Mouse (Mus musculus) embryonic facial prominence, embryonic 13.5 days (tissue): ENCODE measurements around the gene Sox5. TPM values are rescaled to one million over a fixed set of nuclear protein-coding genes. Genes with fewer than 3 reads are reported as not detected.
A peak's percentile ranks its signal among the peaks of the same experiment; 100 is the strongest.

ENCODE experiments used
- ATAC-seq: fragments of 200-750 bp; cut with Nextera tagmentation; 2 replicates; pipeline ENCODE4 v1.8.0; 2017; ENCODE audit warnings: low read depth; ENCODE audit not compliant: insufficient number of reproducible peaks, insufficient read depth, low FRiP score, low TSS enrichment
- H3K27ac ChIP-seq: fragments of 300-500 bp; sonication (generic); 2 replicates; pipeline ENCODE4 v1.5.1; 2015; ENCODE audit warnings: moderate library complexity, mild to moderate bottlenecking, inconsistent platforms
- H3K27me3 ChIP-seq: fragments of 300-500 bp; sonication (generic); 2 replicates; pipeline ENCODE4 v1.6.1; 2015; ENCODE audit warnings: mild to moderate bottlenecking, inconsistent platforms
- H3K36me3 ChIP-seq: fragments of 300-500 bp; sonication (generic); 2 replicates; pipeline ENCODE4 v1.6.1; 2015; ENCODE audit warnings: mild to moderate bottlenecking, inconsistent platforms
- H3K4me1 ChIP-seq: fragments of 300-500 bp; sonication (generic); 2 replicates; pipeline ENCODE4 v1.6.1; 2015; ENCODE audit warnings: inconsistent platforms
- H3K4me2 ChIP-seq: fragments of 300-500 bp; sonication (generic); 2 replicates; pipeline ENCODE4 v1.6.1; 2015; ENCODE audit warnings: moderate library complexity, mild to moderate bottlenecking, inconsistent platforms
- H3K4me3 ChIP-seq: fragments of 300-500 bp; sonication (generic); 2 replicates; pipeline ENCODE4 v1.5.1; 2015; ENCODE audit warnings: mild to moderate bottlenecking, inconsistent platforms
- H3K9ac ChIP-seq: fragments of 300-500 bp; sonication (generic); 2 replicates; pipeline ENCODE4 v1.6.1; 2015; ENCODE audit warnings: mild to moderate bottlenecking, inconsistent platforms
- H3K9me3 ChIP-seq: fragments of 300-500 bp; sonication (generic); 2 replicates; pipeline ENCODE4 v1.6.1; 2016; ENCODE audit warnings: inconsistent platforms
- WGBS: fragments of 180-500 bp; shearing (Covaris S2); methylation state at CpG from one replicate; pipeline ENCODE4 v1.1.7; 2015; ENCODE audit warnings: mixed read lengths; 5-methylcytosine and 5-hydroxymethylcytosine counted together
- polyA plus RNA-seq: library from polyadenylated mRNA; unstranded; fragments of >200 nt; fragmentation: Nextera tagmentation; extraction: Ambion mirVana; gene quantifications from 2 replicates; pipeline ENCODE4 v1.2.1, GENCODE M21; 2015

Gene Sox5
- polyA plus RNA-seq, 1 experiment from 2014 or later, result 55.6 TPM

DNA sequence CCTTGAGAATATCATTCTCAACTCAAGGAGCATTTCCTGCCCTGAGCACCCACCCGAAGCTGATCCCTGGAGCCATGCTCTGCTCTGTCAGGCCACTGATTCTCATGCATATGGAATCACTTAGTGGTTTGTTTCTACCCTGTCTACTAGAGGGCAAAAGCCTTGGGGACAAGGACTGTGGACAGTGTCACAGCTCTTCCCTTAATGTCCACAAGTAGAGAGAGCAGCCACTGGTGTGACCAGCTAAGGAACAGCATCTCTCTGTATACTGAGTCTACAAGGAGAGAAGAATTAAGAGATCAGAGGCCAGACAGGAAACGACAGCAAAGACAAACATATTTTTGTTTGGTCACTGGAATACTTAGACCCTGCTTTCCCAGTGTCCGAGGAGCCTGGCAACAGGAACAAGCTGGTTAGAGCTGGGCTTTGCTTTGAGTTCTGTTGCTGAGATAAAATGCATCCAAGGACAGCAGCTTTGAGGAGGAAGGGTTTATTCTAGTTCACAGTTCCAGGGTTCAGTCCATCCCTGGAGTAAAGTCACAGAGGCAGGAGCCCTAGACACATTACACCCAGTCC, 40.6 kb downstream of the Sox5 start:
- ATAC-seq, result peak; percentile 43; the same call in 1 of the 2 replicates
- Histone ChIP-seq H3K4me3 (no peak overlapping the region), H3K36me3 (no peaks in the 10 kb centered on the region), H3K27ac (no peak overlapping the region), H3K9me3 (no peaks in the 10 kb centered on the region; the same call in 1 of the 2 replicates), H3K9ac (no peak overlapping the region), H3K4me2 (no peak overlapping the region), H3K27me3 (no peaks in the 10 kb centered on the region), H3K4me1 (peaks cover 9% of the 10 kb centered on the region)
- WGBS, result 30% methylated on average over 3 of the region's 3 CpGs

DNA sequence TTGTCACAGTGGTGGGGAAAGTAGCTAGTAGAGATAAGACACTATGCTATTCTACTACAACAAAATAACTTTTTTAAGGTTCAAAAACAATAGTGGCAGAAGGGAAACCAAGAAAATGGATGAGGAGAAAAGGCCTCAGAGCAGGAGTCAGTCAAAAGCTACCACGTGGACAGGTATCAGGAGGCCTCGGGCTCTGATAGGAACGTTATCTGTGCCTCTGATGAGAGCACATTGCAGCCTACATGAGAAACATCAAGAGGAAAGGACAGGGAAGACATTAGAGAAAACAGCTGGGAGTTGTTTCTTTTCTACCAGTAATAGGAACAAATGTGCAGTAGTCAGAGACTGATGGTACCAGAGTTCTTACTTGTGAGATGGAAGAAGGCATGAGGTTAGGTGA, 41.4 kb downstream of the Sox5 start:
- H3K9ac ChIP-seq, result no peak overlapping the region
- H3K4me2 ChIP-seq, result no peak overlapping the region
- no peaks in the 10 kb centered on the region for H3K27me3 ChIP-seq
- no peak for ATAC-seq
- peaks cover 9% of the 10 kb centered on the region for H3K4me1 ChIP-seq
- H3K4me3 ChIP-seq, result no peak overlapping the region
- no peaks in the 10 kb centered on the region for H3K36me3 ChIP-seq
- no peak overlapping the region for H3K27ac ChIP-seq
- WGBS, result 88% methylated on average over 3 of the region's 3 CpGs
- H3K9me3 ChIP-seq, result no peaks in the 10 kb centered on the region; the same call in 1 of the 2 replicates

DNA sequence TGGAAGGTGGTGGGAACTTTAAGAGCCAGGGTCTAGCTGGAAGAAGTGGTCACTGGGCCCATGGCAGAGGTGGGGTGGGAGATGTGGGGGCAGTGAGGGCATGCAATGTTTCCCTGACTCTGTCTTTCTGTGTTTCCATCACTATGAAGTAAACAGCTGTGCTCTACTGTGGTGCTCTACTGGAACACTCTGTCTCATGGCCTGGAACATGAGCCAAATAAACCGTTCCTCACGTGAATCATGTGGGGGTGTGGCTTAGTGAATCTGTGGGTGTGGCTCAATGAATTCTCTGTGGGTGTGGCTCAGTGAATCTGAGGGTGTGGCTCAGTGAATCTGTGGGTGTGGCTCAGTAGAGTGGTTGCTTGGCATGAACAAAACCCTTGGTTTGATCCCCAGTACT, 42.0 kb downstream of the Sox5 start:
- no peaks in the 10 kb centered on the region; the same call in 1 of the 2 replicates for H3K9me3 ChIP-seq
- no peak for ATAC-seq
- H3K4me2 ChIP-seq, result no peak overlapping the region
- no peaks in the 10 kb centered on the region for H3K27me3 ChIP-seq
- H3K4me3 ChIP-seq, result no peak overlapping the region
- H3K27ac ChIP-seq, result no peak overlapping the region
- peaks cover 9% of the 10 kb centered on the region for H3K4me1 ChIP-seq
- no peaks in the 10 kb centered on the region for H3K36me3 ChIP-seq
- 84% methylated on average over 2 of the region's 2 CpGs for WGBS
- no peak overlapping the region for H3K9ac ChIP-seq

- Histone ChIP-seq H3K9me3 (no peaks in the 10 kb centered on the region; the same call in 1 of the 2 replicates), H3K27me3 (no peaks in the 10 kb centered on the region), H3K36me3 (no peaks in the 10 kb centered on the region), H3K4me1 (peaks cover under 1% of the 10 kb centered on the region; the same call in 1 of the 2 replicates), H3K9ac (no peak overlapping the region), H3K4me3 (no peak overlapping the region), H3K27ac (no peak overlapping the region), H3K4me2 (no peak overlapping the region)
- 91% methylated on average over 5 of the region's 5 CpGs for WGBS
- ATAC-seq, result no peak
These were observed 44.0 kb downstream of the Sox5 start for GRCm38 (mm10) chr6:144737786-144738185.

DNA sequence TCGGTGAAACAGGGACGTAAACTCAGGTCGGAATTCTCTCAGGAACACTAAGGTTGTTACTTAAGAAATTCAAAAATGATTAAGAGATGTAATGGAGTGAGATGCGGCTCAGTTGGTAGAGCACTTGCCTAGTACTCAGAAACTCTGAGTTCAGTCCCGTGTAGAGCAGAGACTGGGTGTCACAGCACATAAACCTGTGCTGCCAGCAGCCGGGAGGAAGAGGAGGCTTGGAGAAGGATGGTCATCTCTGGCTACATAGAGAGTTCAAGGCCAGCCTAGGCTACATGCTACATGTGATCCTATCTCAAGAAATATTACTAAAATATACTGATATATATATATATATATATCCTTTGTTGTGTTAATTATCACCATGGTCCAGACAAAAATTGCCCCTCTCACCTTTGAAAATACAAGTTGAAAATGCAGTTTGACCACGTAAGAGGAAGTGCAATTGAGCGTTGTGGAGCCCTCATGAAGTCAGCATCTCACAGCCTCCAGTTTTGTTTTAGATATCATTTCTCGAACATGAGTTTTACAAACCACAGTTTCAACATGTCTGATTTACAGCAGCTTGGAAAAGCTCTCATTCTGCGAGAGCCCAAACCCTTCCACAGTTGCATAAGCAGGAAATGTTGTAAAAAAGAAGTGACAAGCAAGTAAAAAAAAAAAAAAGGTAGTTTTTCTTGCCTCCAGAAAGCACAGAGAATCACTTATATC, 50.4 kb downstream of the Sox5 start:
- WGBS, result 86% methylated on average over 10 of the region's 10 CpGs
- no peak for ATAC-seq

DNA sequence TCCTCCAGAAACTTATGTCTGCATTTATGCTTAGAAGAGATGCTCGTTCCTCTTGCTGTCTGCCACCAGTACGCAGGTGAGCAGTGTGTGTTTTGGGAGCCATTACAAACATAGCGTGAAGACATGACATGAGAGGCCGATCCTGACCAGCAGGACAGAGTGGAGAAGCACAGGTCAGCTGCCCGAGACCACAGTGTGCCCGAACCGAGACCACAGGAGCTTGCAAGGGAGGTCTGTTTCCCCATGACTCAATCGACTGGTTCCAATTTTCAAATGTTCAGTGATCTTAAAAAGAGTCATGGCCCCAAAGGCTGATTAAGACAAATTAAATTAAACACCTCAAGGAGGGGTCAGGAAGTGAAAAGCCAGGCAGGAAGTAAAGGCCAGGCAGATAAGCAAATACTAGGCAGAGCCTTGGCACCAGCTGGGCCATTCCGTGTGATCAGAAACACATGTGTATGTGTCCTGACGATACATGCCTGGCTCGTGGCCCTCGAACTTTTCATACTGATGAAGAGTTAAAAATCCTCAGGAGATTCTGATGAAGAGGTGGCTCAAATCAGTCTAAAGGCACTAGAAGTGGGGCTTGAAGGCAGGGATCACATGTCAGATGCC, 58.1 kb downstream of the Sox5 start:
- Histone ChIP-seq H3K27ac (no peak overlapping the region), H3K4me1 (peaks cover 9% of the 10 kb centered on the region), H3K4me3 (no peak overlapping the region), H3K4me2 (no peak overlapping the region), H3K27me3 (0 out of 2 replicates have a peak, but pooled peaks cover 6% of the 10 kb centered on the region), H3K9me3 (no peaks in the 10 kb centered on the region), H3K9ac (no peak overlapping the region), H3K36me3 (no peaks in the 10 kb centered on the region)
- WGBS, result 30% methylated on average over 12 of the region's 12 CpGs
- ATAC-seq, result no peak

More for the DNA sequence above, 50.4 kb downstream of the Sox5 start:
- Histone ChIP-seq H3K27me3 (peaks cover 4% of the 10 kb centered on the region; the same call in 1 of the 2 replicates), H3K9me3 (no peaks in the 10 kb centered on the region), H3K36me3 (no peaks in the 10 kb centered on the region), H3K9ac (no peak overlapping the region), H3K4me3 (no peak overlapping the region), H3K4me2 (no peak overlapping the region), H3K27ac (no peak overlapping the region), H3K4me1 (no peaks in the 10 kb centered on the region)

DNA sequence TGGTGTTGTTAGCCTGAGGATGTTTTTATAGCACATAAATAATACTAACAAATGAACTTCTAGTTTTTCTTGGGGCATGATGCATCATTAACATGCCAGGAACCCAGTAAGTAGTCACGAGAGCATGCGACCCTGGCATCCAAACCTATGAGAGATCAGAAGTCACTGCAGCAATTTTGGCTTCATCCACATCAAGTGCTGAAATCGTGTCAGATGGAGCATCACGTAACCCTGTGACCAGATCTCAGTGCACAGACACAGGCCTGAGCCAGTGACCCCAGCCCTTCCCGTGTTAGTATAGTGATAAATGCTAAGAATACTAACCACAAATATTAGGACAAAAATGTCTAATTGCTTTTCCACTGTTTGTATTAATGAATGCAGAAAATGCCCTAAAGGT, 58.8 kb downstream of the Sox5 start:
- WGBS, result 70% methylated on average over 5 of the region's 5 CpGs
- 0 out of 2 replicates have a peak, but pooled peaks cover 6% of the 10 kb centered on the region for H3K27me3 ChIP-seq
- no peak overlapping the region for H3K27ac ChIP-seq
- H3K9ac ChIP-seq, result no peak overlapping the region
- no peak overlapping the region for H3K4me3 ChIP-seq
- no peak for ATAC-seq
- no peaks in the 10 kb centered on the region for H3K9me3 ChIP-seq
- H3K36me3 ChIP-seq, result no peaks in the 10 kb centered on the region
- peaks cover 9% of the 10 kb centered on the region for H3K4me1 ChIP-seq
- H3K4me2 ChIP-seq, result no peak overlapping the region

DNA sequence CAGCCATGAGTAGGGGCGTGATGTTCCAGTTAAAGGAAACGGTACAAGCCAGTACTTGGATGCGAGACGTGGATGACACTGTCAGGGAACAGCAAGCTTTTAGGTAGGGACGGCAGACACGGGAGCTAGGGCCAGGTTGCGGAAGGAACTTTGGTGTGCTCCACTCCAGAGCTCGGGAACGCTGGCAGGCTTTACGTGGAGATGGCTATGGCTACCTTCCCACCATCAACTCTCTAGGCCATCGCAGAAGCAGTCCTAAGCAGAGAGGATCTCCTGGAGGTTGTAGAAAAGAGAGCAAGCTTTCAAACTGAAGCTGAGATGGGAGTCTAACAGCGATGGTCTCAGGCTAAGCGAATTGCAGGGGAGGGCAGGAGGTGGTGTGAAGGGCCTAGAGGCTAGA, 60.9 kb downstream of the Sox5 start:
- ATAC-seq, result no peak
- 0 out of 2 replicates have a peak, but pooled peaks cover 6% of the 10 kb centered on the region for H3K27me3 ChIP-seq

DNA sequence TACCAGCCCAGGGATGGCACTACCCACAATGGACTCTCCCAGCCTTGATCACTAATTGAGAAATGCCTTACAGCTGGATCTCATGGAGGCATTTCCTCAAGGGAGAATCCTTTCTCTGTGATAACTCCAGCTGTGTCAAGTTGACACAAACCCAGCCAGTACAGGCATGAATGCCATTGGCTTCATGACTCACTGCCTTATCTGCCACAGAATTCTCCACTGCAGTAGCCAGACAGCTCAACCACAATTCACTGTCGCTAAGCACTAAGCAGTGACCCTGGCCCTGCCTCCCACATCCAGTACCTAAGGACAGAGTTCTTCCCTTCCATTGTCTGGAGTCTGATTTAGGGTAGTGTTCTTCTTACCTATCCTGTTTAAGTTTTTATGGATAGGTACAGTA, 65.4 kb downstream of the Sox5 start:
- H3K4me3 ChIP-seq, result no peak overlapping the region
- no peaks in the 10 kb centered on the region for H3K9me3 ChIP-seq
- peaks cover 4% of the 10 kb centered on the region; the same call in 1 of the 2 replicates for H3K4me1 ChIP-seq
- H3K27ac ChIP-seq, result no peak overlapping the region
- ATAC-seq, result no peak
- H3K36me3 ChIP-seq, result no peaks in the 10 kb centered on the region
- 0 out of 2 replicates have a peak, but pooled peaks cover 4% of the 10 kb centered on the region for H3K27me3 ChIP-seq
- no peak overlapping the region for H3K4me2 ChIP-seq
- WGBS, result 83% methylated on average over 1 of the region's 1 CpGs
- H3K9ac ChIP-seq, result no peak overlapping the region

More for the DNA sequence above, 60.9 kb downstream of the Sox5 start:
- no peaks in the 10 kb centered on the region for H3K9me3 ChIP-seq
- 94% methylated on average over 13 of the region's 13 CpGs for WGBS
- no peak overlapping the region for H3K27ac ChIP-seq
- peaks cover 9% of the 10 kb centered on the region for H3K4me1 ChIP-seq
- H3K9ac ChIP-seq, result no peak overlapping the region
- H3K4me3 ChIP-seq, result no peak overlapping the region
- H3K36me3 ChIP-seq, result no peaks in the 10 kb centered on the region
- no peak overlapping the region for H3K4me2 ChIP-seq

- H3K9me3 ChIP-seq, result no peaks in the 10 kb centered on the region
- H3K36me3 ChIP-seq, result no peaks in the 10 kb centered on the region
- H3K27me3 ChIP-seq, result no peaks in the 10 kb centered on the region
- H3K4me3 ChIP-seq, result no peak overlapping the region
- no peak overlapping the region for H3K4me2 ChIP-seq
- ATAC-seq, result no peak
- WGBS, result 55% methylated on average over 9 of the region's 9 CpGs
- no peak overlapping the region for H3K9ac ChIP-seq
- H3K27ac ChIP-seq, result no peak overlapping the region
- peaks cover 4% of the 10 kb centered on the region; the same call in 1 of the 2 replicates for H3K4me1 ChIP-seq
These were observed 69.9 kb downstream of the Sox5 start for GRCm38 (mm10) chr6:144711841-144712240.

- no peak for ATAC-seq
- Histone ChIP-seq H3K36me3 (no peaks in the 10 kb centered on the region), H3K27me3 (no peaks in the 10 kb centered on the region), H3K9me3 (no peaks in the 10 kb centered on the region), H3K9ac (no peak overlapping the region), H3K4me1 (peaks cover 4% of the 10 kb centered on the region; the same call in 1 of the 2 replicates), H3K4me2 (no peak overlapping the region), H3K27ac (no peak overlapping the region), H3K4me3 (no peak overlapping the region)
- 61% methylated on average over 5 of the region's 5 CpGs for WGBS
These were observed 71.0 kb downstream of the Sox5 start for GRCm38 (mm10) chr6:144710816-144711215.
